Mouse (Mus musculus): Measurements from ENCODE around the gene Fbxo34. TPM values are rescaled to one million over a fixed set of nuclear protein-coding genes. Genes with fewer than 3 reads are reported as not detected.

Fbxo34 gene
- total and polyA plus RNA-seq, 3 experiments: 11.1 to 25.9 (median 11.9) TPM

DNA sequence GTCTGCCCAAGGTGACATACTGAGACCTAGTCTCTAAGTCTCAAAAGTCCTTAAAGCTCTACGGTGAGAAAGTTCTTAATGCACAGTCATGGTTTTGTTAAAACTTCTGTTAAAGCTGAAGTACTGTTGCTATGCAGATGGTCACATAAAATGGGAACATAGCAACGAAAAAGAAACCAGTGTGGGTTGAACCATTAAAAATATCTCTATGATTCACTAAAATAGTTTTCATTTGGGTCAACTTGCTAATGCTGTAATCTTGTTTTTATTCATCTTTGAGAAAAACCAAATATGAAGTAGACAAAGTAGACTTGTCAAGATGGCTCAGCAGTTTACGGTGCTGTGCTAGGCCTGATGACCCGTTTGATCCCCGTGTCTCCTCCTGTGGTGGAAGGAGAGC lies 56.5 kb downstream of the Fbxo34 start:
- H3K36me3 ChIP-seq (replicated peaks in 1 of 2; ENCODE audit: control insufficient read depth in 1 of 2, insufficient read depth in 1 of 2, low read length in 1 of 2): peaks cover 3 to 64% of the 10 kb centered on the region in 2 experiments
- in situ Hi-C loops (cut with MboI; ENCODE audit: low pct_ligation_motif_present, low pct_unique_long_range_greater_than_20kb, low sequenced_read_pairs): no loop called here

DNA sequence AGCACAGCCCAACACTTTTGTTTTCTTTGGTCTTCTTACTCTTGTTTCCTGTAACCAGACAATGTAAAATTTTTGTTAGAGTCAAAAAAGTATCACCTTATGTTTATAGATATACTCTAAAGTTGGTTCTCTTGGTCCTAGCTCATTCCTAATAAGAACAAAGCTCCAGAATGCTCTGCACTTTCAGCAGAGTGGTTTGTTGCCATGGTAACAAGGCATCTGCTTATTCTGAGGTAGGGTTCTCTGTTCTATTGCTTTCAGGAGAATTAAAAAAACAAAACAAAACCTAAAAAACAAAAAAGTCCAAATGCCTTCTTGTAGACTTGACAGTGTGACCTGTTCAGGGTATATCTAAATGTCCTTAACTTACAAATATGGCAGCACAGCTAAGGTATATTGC lies 57.8 kb downstream of the Fbxo34 start:
- in situ Hi-C loops (cut with MboI; ENCODE audit: low pct_ligation_motif_present, low pct_unique_long_range_greater_than_20kb, low sequenced_read_pairs) (no loop called here), dilution Hi-C loops (cut with MboI; ENCODE audit: extremely low pct_ligation_motif_present, extremely low pct_unique_long_range_greater_than_20kb, low sequenced_read_pairs) (no loop called here)
- Histone ChIP-seq H3K27me3 (replicated peaks) (no peaks in the 10 kb centered on the region), H3K4me2 (ENCODE audit: insufficient read depth, low read depth, poor library complexity, severe bottlenecking) (no peak overlapping the region), H3K9me3 (replicated peaks; ENCODE audit: low read length) (no peaks in the 10 kb centered on the region), H3K4me1 (ENCODE audit: control insufficient read depth in 1 of 2, insufficient read depth in 2 of 2) (peaks cover 0 to 14% of the 10 kb centered on the region in 2 experiments; a peak in 2 of 4 replicates), H3K79me2 (replicated peaks; ENCODE audit: control insufficient read depth, extremely low read depth, insufficient read depth, poor library complexity, severe bottlenecking) (peaks cover 2% of the 10 kb centered on the region; the same call in 1 of the 2 replicates), H3K27ac (ENCODE audit: insufficient read depth, low read depth) (no peak overlapping the region), H3K4me3 (replicated peaks in 1 of 3; ENCODE audit: low read depth in 2 of 3, low read length in 2 of 3, poor library complexity in 1 of 3) (no peak overlapping the region), H3K9ac (ENCODE audit: insufficient read depth, low read depth) (no peak overlapping the region), H3K36me3 (replicated peaks in 1 of 2; ENCODE audit: control insufficient read depth in 1 of 2, insufficient read depth in 1 of 2, low read length in 1 of 2) (peaks cover 3 to 58% of the 10 kb centered on the region in 2 experiments)
- TF ChIP-seq JUN (IDR thresholded peaks at IDR 0.05; ENCODE audit: insufficient read depth, low read depth, low read length) (no peak), PAX5 (IDR thresholded peaks at IDR 0.05; ENCODE audit: low read length) (no peak), E2F4 (IDR thresholded peaks at IDR 0.05; ENCODE audit: insufficient replicate concordance, low read depth, low read length) (no peak), JUND (conservative IDR thresholded peaks at IDR 0.05; ENCODE audit: low read depth, low read length) (no peak), SMC3 (IDR thresholded peaks at IDR 0.05; ENCODE audit: low read depth, low read length) (no peak), RAD21 (IDR thresholded peaks at IDR 0.05; ENCODE audit: low read depth, low read length) (no peak), POLR2A (IDR thresholded peaks at IDR 0.05; ENCODE audit: low read depth, low read length) (no peak), NELFE (IDR thresholded peaks at IDR 0.05; ENCODE audit: low read depth, low read length) (no peak), ELF1 (IDR thresholded peaks at IDR 0.05; ENCODE audit: low read depth, low read length) (no peak), ETS1 (conservative IDR thresholded peaks at IDR 0.05; ENCODE audit: low read depth, low read length) (no peak), TCF12 (IDR thresholded peaks at IDR 0.05; ENCODE audit: low read depth, low read length) (no peak), BHLHE40 (IDR thresholded peaks at IDR 0.05; ENCODE audit: low read depth, low read length) (no peak), EP300 (IDR thresholded peaks at IDR 0.05; ENCODE audit: low read length) (no peak), MYC (IDR thresholded peaks at IDR 0.05; ENCODE audit: low read depth, low read length) (no peak), TBP (conservative IDR thresholded peaks at IDR 0.05; ENCODE audit: low read depth, low read length) (no peak), SIN3A (IDR thresholded peaks at IDR 0.05; ENCODE audit: low read length) (no peak), USF1 (IDR thresholded peaks at IDR 0.05; ENCODE audit: low read depth, low read length) (no peak), POLR2AphosphoS2 (IDR thresholded peaks at IDR 0.05; ENCODE audit: low read depth, low read length) (no peak)
- no peak for DNase-seq (ENCODE audit: extremely low read depth)

More for the DNA sequence above, 56.5 kb downstream of the Fbxo34 start:
- Histone ChIP-seq H3K9ac (ENCODE audit: insufficient read depth, low read depth) (no peak overlapping the region), H3K4me3 (replicated peaks in 1 of 3; ENCODE audit: low read depth in 2 of 3, low read length in 2 of 3, poor library complexity in 1 of 3) (no peak overlapping the region), H3K27me3 (replicated peaks) (no peaks in the 10 kb centered on the region), H3K4me1 (ENCODE audit: control insufficient read depth in 1 of 2, insufficient read depth in 2 of 2) (peaks cover 0 to 4% of the 10 kb centered on the region in 2 experiments; a peak in 2 of 4 replicates), H3K9me3 (replicated peaks; ENCODE audit: low read length) (no peaks in the 10 kb centered on the region), H3K79me2 (replicated peaks; ENCODE audit: control insufficient read depth, extremely low read depth, insufficient read depth, poor library complexity, severe bottlenecking) (peaks cover 2% of the 10 kb centered on the region; the same call in 1 of the 2 replicates), H3K4me2 (ENCODE audit: insufficient read depth, low read depth, poor library complexity, severe bottlenecking) (no peak overlapping the region), H3K27ac (ENCODE audit: insufficient read depth, low read depth) (no peak overlapping the region)
- TF ChIP-seq KAT2A (IDR thresholded peaks at IDR 0.05; ENCODE audit: insufficient replicate concordance, low read length): no peak
- TF ChIP-seq POLR2A (IDR thresholded peaks at IDR 0.05; ENCODE audit: low read depth, low read length): no peak
- dilution Hi-C loops (cut with MboI; ENCODE audit: extremely low pct_ligation_motif_present, extremely low pct_unique_long_range_greater_than_20kb, low sequenced_read_pairs): no loop called here
- DNase-seq (ENCODE audit: extremely low read depth): no peak

Data from CH12.LX (cell line).